Mouse (Mus musculus): ENCODE results near the gene Carmil3.

DNA sequence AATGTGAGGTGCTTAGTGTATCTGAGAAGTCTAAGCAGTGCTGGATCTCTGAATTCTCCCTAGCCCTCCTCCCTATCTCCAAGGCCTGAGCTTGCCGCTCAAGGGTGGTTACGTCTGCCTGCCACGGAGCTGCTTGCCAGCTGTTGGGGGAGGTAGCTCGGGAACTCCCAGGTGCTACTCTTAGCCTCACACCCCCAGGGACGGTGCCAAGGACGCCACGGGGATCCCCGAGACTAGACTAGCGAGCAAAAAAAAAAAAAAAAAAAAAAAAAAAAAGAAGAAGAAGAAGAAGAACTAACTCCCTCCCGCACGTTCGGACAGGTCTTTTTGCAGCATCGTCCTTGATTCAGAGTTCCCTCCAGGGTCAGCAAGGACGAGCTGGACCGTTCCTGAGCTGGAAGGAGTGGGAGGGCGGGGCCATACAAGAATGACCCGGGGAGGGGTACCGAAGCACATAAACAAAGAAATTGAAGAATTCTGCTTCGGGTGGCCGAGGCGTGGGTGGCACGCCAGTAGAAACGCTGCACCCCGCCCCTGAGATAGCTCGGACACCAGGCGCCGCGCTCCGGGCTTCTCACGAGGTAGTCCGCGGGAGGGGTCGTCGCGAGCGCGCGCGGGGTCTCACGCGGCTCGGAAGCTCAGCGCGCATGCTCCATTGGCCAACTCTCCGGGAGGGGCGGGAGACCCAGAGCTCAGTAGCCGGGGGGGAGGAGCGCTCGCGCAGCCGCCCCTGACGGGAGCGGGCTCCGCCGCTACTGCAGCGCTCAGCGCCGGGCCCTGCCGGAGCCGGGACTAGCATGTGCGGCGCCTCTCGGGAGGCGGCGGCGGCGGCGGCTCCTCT, at the start of gene Carmil3:
- TF ChIP-seq CTCF (IDR thresholded peaks at IDR 0.05; ENCODE audit: low read depth, low read length) (no peak), POLR2A (IDR thresholded peaks at IDR 0.05; ENCODE audit: extremely low read depth, insufficient read depth, low read length) (no peak)
